Mouse (Mus musculus): Measurements from ENCODE around the gene Arhgap15.

DNA sequence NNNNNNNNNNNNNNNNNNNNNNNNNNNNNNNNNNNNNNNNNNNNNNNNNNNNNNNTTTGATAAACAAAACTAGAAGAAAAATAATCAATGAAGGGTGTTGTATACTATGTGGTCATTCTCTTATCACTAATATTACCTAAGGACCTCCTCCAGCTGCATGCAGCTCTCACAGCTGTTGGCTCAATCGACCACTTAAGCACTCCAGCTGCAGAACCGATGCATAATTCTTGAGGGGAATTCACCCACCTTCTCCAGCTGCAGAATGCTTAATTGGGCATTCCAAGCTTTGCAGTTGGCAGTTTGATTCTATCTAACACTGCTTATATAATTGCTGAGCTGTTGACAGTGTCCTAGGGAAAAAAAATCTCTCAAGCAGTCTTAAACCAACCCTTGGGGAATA is 663.0 kb downstream of the Arhgap15 start:
- TF ChIP-seq POLR2A (IDR thresholded peaks at IDR 0.05; ENCODE audit: control insufficient read depth, extremely low read depth, insufficient read depth, low read length, poor library complexity) (no peak), CTCF (IDR thresholded peaks at IDR 0.05; ENCODE audit: borderline replicate concordance, control insufficient read depth, extremely low read depth, insufficient read depth, low read length, poor library complexity) (no peak)
